Mouse (Mus musculus) 3134 (cell line): ENCODE measurements around the gene Wdfy3.
"Not testable (repeated sequence)": the region's sequence is repeated elsewhere in the genome, so short reads cannot be mapped to it uniquely, and the experiment has no call there.

Experiments
- DNase-seq: peaks from one replicate; pipeline ENCODE4 v3.0.0-alpha.2; 2011; ENCODE audit warnings: low spot score; ENCODE audit not compliant: insufficient read length; ENCODE audit errors: extremely low read depth

Gene Wdfy3

DNA sequence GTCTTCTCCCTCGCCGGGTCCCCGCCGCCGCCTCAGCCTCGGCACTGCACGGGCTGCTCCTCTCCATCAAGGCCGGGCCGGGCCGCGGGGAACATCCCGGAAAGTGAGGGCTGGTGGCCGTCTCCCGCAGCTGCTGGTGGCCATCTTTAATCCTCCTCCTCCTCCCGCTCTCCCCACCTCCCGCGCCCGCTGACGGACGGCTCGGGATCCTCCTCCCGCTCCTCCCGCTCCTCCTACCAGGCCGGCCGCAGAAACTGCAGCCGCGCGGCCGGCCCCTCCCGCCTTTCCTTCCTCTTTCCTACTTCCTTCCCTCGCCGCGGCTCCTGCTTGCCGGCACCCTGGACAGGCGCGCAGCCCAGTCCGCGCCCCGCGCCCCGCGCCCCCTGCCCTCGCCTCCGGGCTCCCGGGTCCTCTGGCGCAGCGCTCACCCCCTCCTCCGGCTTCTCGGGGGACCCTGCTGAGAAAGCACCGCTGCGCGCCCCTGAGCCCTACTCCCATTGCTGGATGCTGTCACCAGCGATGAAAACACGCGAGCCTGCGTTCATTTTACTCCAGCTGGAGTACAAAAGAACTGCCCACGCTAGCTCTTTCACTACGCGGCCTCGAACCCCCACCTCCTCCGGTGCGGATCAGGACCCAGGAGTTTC is at the start of gene Wdfy3:
Wdfy3 (minus strand) TSS at position 155 of the 647 bp plus-strand sequence.
- peak; percentile 87 for DNase-seq

DNA sequence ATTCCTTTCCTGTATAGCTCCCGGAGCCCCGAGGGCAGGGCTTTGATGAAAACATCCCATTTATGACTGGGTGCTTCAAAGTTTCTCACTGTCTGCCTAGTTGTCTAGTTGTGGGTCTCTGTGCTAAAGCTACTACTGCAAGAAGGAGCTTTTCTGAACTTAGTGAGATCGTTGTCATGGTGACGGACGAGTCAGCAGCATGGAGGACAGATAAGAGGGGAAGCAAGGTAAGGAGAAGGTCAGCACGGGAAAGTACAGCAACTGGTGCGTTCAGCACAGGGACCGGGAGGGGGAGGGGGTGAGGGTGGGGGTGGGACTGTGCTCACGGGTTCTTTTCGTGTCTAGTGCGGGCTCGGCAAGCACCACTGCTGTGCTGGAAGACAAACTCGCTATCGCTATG is 43.3 kb upstream of the Wdfy3 start:
- no peak for DNase-seq

DNA sequence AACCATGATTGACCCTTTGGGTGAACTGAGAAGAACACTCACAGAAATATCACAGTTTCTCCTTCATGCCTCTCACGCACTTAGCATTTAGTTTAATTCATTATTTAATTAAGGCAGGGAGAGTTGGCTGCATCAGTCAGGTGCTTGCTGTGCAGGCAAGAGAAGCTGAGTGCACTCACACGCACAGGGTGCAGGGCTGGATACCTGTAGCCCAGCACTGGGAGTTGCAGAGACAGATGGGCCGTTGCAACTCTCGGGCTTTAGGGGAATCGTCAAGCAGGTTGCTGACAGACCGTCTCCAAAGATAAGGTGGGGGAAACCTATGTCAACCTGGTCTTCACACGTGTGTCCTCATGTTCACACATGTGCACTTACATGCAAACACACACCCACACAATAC is 42.3 kb upstream of the Wdfy3 start:
- DNase-seq, result no peak

DNA sequence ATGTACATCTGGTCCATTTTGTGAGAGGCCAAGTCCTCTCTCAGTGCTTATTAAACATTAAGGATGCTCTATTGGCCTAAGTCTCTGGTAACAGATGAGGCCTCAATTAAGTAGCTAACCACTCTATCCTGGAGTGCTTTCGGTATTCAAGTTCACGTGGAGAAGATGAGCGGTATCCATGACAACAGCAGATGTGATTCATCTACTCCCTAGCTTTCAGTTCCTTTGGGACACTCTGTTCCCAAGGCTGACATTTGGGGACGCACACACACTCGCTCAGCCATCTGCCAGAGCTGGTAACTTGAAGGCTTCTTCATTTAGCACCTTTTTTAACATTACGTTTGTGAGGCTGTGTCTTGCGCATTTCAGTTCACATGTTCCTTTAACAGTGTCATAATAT is 40.3 kb upstream of the Wdfy3 start:
- DNase-seq, result no peak

DNA sequence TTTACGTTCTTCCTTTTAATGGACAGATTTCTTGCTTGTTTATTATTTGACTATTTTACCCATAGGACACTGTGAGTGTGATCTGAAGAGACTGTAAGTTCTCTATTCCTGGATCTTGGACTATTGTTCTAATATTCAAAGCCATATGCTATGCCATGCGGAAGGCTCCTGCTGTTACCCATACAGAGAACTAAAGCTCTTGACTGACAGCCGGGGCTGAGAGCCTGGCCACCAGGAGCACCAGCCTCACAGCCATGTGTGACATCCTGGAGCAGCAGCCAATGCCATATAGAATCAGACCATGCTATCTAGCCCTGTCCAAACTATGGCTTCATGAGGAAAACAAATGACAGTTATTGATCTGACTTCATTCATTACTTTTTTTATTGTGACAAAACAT is 36.2 kb upstream of the Wdfy3 start:
- no peak for DNase-seq

DNA sequence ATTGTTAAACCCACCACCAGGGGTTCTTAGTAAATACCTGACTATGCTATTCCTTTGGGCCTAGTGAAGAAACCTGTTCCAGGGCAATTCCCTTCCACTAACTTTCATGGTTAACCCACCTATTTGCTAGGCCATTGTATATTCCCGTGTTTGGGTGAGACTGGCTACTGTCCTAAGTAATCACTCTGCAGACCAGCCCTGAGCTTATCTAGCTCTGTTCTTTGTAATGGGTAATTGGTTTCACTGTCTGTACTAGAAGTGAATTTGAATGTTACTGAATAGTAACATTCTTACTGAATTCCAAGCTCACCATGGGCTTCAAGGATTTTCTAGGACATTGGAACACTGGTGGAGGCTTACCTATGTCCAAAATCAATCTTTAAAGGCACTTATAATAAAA is 32.1 kb upstream of the Wdfy3 start:
- not testable (repeated sequence) for DNase-seq

DNA sequence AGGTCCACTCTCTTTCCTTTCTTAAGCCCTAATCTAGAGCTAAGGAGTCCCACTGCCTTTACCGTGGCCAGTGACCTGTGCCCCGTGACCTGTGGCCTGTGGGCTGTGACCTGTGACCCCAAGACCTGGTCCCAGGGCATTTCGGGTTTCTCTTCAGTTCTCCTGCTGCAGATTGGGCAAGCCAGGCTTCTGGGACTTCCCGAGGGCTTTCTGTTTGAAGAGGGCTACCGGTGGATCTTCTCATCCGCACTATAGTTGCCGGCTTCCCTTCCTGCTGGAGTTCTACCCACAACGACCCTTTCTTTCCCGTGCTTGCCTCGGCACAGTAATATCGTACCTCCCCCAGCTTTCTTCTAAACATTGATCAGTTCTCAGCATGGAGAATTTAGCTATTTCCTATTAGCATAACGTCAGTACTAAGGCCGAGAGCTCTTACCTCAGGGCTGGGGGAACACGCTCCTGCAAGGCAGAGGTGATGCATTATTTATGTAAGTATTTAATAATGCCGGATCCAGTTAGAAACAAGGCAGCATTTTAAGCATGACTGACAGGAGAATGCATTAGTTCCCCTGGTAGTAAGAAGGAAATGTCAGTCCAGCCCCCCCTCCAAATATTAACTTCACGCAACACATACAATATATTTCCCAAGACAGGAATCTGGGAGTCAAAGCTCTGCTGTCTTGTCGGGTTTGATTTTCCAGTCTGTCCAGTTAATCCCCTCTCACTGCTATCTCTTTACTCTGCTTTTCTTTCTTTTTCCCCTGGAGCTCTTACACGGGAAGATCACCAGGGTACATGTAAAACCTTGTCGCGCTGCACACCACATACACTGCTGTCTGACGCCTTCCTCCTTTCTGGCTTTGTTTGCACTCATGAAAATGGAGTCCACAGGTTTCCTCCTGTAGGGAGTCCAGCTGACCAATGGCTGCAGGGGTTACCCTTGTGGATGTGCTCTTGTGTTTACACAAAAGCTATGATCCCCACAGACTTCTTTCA is 30.8 kb upstream of the Wdfy3 start:
- no peak for DNase-seq

DNA sequence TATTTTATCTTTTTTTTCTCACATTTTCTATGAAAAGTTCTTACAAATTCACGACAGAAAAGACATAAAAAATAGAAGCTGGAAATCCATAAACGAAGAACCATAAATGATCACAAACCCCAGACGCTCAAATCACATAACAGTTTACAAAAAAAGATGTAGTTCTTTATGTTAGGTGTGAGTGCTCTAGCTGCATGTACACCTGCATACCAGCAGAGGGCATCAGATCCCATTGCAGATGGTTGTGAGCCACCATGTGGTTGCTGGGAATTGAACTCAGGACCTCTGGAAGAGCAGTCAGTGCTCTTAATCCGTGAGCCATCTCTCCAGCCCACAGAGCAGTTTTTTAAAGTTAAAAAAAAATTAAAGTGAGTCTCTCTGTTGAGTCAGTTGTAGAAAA is 25.9 kb upstream of the Wdfy3 start:
- DNase-seq, result no peak

DNA sequence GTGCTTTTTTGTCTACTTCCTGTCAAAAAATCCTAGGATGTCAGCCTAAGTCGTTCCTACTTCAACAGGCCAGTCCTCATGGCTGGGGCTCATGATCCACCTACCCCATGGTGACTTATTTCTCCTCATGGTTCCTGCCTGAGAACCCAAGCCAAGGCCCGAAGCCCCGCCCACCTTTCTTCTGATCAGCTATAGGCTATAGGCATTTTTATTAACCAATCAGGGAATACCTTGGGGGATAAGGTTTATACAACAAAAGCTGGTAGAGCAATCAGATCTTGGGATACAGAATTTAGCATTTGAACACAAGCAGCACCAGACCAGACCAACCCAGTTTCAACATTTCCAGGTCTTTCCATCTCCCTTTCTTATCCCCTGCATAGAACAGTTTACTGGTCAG is 21.0 kb upstream of the Wdfy3 start:
- no peak for DNase-seq

DNA sequence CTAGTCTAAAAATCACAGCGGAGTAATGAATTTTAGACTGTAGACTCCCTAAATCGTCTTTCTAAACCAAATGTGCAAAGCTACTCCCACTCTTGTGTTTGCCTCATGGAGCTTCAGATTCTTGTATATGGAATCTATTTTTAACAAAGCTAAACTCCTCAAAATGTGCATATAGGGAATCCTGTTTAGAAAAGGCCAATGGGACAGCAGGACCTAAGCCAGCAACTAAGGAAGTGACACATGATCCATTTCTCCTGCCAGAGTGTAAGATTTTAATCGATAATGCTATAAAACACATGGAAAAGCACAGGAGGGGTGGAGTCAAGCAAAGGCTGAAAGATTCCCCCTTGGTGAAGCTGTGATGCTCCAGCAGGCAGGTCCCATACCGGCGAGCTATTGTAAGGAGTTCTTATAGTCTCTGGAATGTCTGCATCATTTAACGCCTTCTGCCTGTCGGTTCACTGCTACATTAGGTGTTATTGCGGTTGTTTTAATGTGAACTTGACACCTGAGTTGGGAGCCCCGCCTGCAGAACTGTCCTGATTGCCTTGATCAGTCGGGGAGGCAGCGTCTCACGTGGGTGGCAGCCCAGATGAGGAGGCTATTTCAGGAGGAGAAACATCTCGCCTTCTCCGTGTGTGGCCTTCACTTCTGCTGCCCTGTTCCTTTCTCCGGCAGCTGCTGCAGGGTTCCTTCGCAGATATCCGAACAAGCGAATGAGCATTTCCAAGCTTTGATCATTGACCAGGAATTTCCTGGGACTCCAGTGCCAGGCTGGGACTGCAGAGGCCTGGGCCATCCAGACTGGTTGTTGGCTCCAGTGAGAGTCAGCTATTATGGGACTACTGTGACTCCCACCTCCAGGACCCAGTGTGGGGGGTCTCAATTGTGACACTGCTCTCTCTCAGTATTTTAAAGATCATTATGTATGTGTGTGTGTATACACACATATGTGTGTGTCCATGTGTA is 15.3 kb upstream of the Wdfy3 start:
- DNase-seq, result no peak

DNA sequence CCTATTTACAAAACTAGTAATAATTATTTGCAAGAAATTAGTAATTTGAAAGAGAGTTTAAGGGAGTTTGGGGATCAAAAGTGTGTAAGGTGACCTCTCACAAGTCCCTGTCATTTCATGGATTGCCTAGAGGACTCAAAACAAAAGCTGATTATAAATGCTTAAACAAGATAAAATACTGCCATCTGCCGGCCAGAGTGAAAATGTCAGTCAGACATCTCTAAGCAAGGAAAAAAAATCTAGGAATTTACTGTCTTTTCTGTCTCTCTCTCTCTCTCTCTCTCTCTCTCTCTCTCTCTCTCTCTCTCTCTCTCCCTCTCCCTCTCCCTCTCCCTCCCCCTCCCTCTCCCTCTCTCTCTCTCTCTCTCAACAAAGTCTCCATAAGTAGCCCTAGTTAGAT is 4.4 kb upstream of the Wdfy3 start:
- peak; percentile 20 for DNase-seq

DNA sequence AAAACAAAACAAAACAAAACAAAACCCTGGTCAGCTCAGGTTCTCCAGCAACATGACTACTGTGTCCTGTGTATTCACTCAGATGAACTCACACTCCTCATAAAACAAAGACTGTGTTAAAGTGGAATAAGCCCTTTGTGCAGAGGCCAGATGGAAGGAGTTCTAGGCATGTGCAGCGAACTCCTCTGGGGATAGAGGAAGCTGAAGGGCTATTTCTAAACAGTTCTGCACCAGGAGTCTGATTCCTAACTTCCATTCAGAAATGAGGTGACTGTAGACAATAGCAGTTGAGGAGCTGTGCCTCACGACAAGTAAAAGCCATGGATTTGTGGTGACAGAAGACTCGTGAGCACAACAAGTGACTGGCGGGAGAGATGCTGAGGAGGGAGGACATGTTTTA is 2.3 kb upstream of the Wdfy3 start:
- DNase-seq, result no peak

DNA sequence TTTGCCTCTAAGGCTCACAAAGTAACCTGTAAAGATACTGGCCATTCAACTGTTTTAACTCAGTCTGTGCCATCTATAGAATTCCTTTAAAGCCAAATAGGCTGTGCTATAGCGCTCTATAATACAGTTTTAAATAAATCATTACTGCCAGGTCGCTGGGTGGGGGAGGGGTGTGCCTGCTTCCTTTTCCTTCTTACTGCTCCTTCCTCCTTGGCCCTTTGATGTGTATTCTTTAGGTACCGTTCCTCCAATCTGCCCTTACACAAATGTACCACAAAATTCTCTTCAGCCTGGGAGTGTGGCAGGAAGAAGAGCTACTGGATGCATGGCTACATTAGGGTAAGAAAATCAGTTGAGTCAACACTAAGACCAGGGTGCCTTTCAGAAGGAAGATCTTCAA is 1.5 kb upstream of the Wdfy3 start:
- no peak for DNase-seq

DNA sequence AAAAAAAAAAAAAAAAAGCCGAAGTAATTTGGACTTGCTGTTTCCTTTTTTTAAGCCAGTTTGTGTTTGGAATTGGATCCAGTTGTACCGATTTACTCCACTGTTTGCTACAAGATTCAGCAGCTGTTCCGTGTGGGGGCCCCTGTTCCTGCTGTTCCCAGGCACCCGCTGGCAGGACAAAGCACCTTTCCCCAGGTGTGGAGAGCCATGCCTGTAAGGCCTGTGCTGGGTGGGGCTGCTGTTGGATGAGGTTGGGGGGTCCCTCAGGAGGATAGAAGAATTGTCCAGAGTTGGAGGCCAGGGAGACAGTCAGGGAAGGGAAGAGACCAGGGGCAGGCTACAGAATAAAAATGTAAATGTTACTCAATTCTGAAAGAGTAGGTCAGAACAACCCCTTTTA is 1.1 kb upstream of the Wdfy3 start:
- peak; percentile 20 for DNase-seq

DNA sequence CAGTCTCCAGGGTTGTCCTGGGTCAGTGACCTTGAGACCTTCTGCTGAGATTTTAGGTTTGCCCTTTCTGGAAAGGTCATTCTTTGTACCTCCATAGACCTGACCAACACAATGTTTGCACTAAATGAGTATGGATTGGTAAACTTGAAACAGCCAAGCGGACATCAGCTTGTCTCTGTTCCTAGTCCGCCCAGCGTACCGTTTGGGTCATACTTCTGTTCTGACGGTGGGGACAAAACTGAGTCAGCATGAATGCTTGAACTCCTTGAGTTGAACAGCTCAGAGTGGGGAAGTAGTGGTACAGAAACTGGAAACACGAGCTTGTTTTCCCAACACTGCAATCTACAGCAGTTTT is 670 bp upstream of the Wdfy3 start:
- DNase-seq, result no peak

DNA sequence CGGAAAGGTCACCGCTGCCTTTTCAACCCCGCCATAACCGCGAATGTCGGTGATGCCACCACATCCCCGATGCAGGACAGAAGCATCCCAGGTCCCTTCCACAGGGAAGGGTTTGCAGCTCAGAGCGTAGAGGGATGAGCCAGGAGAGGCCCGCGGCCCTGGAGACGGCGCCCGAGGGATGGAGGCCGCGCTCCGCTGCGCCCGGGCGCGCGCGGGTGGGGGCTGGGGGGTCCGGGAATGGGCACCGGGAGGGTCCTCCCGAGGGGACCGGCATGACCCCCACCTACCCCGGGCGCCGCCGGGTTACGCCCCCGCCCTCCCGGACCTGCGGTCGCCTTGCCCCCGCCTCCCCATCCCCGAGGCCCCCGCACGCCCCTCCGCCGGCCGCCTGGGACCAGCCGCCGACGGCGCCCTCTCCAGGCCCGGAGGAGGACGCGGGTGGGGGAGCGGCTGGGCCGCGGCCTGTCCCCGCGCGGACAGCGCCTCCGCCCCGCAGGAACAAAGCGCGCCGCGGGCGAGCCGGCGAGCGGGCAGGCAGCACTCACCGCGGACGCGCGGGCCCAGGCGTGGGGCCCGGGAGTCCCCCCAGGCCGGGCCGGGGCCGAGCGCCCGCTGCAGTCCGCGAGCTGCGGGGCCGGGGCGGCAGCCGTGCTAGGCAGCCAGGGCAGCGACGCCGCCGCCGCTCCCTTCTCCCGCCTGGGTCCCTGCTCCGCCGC is 512 bp downstream of the Wdfy3 start:
- peak; percentile 61 for DNase-seq

DNA sequence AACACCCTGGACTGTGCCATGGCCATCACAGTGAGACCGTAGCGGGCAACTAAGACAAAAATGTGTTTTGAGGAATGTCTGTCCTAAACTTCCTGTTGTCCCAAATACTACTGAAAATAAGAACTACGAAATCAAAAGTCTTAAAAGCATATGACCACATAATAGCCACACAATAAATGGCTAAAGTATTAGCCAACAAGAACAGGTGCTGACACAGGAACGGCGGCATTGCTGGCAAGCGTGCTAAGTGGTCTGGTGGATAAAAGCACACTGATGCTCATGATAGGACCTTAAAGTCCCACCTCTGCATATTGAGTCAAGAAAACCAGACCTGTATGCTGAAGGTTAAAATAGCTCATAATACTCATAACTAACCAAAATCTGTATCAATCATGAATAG is 3.3 kb downstream of the Wdfy3 start:
- no peak for DNase-seq

DNA sequence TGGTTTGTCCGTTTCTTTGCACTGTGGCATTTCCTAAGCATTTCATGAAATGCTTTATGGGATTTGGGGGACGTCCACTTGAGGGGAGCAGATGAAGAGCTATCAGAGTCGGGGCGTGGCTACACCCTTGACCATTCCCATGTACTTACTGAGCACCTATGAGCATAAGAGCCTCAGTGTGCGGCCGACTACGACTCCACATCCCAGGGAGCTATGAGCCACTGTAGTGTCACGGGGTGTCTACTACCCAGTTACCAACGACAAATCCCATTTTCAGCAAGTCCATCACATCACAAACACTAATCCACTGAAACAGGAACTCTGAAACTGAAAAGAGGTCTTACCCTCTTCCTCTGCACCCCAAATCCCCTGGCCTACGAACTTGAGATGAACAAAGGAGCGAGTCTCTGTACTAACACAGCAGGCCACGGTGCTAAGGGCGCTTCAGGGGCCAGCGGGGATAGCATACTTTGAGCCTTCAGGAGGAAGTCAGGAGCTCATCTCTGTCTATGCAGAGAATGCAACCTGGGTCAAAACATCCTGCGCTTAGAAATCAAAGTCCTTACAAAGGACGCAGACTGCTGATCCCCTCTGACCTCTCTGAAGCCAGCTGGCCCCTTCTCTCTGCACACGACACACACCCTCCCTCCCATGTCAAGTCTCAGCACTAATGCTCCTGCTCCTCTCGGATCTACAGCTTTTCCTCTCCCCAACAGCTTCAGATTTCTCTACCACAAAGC is 6.5 kb downstream of the Wdfy3 start:
- DNase-seq, result no peak

DNA sequence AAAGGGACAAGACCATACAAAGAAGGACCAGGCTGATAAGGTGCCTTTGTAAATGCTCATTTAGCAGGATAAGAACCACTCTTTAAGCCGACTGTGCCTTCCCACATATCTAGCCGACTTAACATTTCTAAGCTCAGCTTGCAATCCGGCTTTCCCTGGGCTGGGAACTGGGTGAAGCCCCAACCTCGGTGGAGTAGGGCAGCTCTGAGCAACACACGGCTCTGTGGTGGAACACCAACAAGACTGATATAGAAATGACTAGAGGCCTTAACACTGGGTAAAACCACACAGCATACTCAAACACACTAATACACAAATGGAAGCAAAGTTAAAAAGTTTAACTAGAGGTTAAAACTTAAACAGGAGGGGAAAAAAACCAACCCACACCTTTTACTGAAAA is 7.9 kb downstream of the Wdfy3 start:
- DNase-seq, result no peak

DNA sequence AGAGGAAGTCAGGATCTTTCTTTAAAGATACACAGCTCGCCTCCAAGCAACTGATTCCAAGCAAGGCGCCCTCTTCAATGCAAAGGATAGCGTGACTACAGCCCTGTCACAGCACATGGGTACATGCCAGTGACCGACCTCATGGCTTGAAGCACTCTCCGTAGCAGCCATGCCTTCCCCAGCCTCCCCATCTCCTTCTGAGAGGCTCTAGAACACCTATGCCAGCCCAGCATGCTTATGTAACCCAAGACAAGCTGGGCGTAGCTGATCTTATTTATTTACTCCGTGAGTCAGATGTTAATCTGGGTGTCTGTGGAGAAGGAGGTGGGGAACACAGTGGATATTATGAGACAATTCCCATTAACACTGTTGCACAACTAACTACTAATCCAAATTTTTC is 13.8 kb downstream of the Wdfy3 start:
- no peak for DNase-seq
